Mouse (Mus musculus) urinary bladder, adult 2 months (tissue): Measurements from ENCODE around the gene Tm6sf1. TPM values are rescaled to one million over a fixed set of nuclear protein-coding genes. Genes with fewer than 3 reads are reported as not detected.
"Not testable (repeated sequence)": the region's sequence is repeated elsewhere in the genome, so short reads cannot be mapped to it uniquely, and the experiment has no call there.

Experiments
- DNase-seq: peaks from one replicate; pipeline ENCODE4 v3.0.0; 2022; ENCODE audit warnings: low spot score
- polyA plus RNA-seq: library from polyadenylated mRNA; depleted of rRNA; stranded (reverse); fragments of >200 nt; gene quantifications from 2 replicates; pipeline ENCODE4 v1.2.3, GENCODE M21; 2012; rRNA removed

Tm6sf1 gene
- polyA plus RNA-seq: 15.2 and 21.4 TPM in 2 replicates

- no peak for DNase-seq
Measured at GRCm38 (mm10) chr7:81858968-81859721, at the start of gene Tm6sf1. Gene Tm6sf1, plus strand, starts transcription at chr7:81859001.

GRCm38 (mm10) chr7:81824906-81825305 lies 33.9 kb upstream of the Tm6sf1 start:
- no peak for DNase-seq

DNA sequence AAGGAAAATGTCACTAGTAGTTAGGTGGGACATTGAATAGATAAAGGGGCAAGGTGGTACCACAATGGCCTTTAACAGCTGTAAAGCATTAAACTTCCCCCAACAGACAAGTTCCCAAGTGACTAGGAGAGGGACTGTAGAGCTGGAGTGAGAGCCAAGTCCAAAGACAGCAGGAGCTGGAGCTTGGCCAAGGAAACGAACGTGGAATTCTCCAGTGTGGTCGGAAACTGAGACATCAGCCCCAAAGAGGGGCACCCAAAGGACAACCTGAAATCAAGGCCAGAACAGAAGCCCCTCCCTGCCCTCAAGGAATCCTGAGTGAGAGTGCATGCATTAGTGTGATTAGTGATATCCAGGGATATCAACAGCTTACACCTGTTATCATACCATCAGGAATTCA lies 33.4 kb upstream of the Tm6sf1 start:
- DNase-seq: no peak

- no peak for DNase-seq
Measured at GRCm38 (mm10) chr7:81827806-81828667, 30.8 kb upstream of the Tm6sf1 start.

DNA sequence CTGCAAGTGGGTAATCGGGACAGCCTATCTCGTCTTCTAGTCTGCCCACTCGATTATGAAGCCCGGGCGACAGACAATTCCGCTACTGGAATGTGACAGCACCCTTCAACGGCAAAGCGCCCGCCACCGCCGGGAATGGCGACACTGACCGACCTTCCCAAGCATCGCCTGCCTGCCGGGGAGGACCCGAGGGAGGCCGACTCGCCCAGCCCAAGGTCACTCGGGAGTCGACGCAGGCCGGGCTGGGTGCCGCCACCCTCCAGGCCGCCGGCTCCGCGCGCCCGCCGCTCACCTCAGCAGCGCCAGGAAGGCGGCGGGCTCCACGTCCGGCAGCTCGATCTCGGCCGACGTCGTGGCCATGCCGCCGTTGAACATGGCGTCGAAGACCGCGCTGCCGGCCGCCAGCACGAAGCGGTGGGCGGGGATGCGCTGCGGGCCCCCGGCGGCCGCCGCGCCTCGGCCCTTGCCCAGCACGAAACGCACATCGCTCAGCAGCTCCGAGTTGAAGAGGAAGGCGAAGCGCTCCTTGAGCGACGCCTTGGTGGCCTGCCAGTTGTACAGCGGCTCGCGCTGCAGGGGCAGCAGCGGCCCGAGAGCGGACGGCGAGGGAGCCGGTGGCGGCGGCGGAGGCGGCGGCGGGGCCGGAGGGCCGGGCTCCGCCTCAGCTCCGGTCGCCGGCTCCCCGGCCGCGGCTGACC lies 30.0 kb upstream of the Tm6sf1 start:
- DNase-seq: peak; percentile 52

DNA sequence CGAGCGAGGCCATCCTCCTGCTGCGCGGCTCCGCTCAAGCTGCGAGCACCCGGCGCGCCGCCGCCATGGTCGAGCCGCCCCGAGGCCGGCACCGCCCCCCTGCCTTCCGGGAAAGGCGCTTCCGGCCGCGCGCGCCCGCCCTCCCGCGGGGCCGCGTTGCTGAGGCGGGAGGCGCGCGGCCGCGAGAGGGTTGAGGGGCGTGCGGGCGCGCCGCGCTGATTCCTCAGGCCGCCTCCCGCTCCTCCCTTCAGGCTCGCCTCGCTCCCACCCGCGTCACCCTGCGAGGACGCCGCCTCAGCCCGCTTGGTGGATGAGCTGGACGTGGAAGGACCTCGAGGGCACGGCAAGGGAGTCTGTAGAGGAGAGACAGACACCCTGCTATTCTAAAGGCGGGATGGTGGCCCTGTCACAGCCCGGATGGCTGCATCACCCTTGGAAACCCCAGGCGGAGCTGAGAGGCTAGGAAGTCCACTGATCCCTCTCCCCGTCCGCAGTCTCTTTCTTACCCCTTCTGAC lies 29.4 kb upstream of the Tm6sf1 start, which contains the start of gene Btbd1:
Gene Btbd1 (minus strand): TSS at position 53 of the 516 bp plus-strand sequence.
- peak; percentile 80 for DNase-seq

- DNase-seq: no peak
Measured at GRCm38 (mm10) chr7:81834847-81835246, 24.0 kb upstream of the Tm6sf1 start.

DNA sequence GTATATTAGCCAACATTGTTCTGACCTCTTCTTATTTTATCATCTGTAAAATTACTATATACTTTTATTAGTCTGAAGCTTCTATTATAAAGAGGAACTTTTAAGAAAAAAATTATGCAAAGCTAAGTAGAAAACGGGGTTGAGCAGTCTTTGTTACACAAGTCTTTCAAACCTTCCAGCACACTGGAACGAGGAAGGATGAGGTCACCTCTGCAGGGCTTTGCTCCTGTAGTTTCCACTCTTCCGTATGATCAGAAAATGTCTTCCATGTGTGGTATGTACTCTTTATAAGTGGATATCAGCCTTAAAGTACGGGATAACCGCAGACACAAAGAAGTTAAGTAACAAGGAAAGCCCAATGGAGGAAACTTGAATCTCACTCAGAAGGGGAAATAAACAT lies 23.4 kb upstream of the Tm6sf1 start:
- no peak for DNase-seq

GRCm38 (mm10) chr7:81837771-81838170 lies 21.0 kb upstream of the Tm6sf1 start:
- not testable (repeated sequence) for DNase-seq

- DNase-seq: no peak
Measured at GRCm38 (mm10) chr7:81839746-81840145, 19.1 kb upstream of the Tm6sf1 start.

DNA sequence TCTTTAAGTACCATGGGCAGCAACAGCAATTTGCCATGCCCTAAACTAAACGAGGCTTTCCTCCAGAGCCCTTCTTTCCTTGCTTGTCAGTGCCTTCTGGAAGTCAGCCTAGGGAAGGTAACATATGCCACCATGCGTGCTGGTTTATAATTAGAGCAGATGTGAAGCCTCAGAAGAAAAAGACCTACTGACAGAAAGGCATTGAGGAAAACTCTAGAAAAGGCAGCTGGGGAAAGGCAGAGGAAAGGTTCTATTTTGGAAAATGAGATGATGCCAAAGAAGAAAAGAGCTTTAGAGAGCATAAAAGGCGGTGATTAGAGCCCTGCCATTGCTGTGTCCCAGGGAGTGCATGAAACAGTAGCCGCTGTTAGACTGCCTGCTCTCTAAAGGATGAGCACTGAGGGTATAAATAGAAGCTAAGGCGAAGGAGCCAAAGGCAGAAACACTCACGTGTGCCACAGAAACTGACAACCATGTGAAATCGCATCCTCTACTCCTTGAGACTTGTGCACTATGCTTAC lies 18.1 kb upstream of the Tm6sf1 start:
- DNase-seq: no peak

GRCm38 (mm10) chr7:81841439-81841838 lies 17.4 kb upstream of the Tm6sf1 start:
- DNase-seq: no peak

- no peak for DNase-seq
Measured at GRCm38 (mm10) chr7:81842141-81842540, 16.7 kb upstream of the Tm6sf1 start.

- no peak for DNase-seq
Measured at GRCm38 (mm10) chr7:81842998-81843397, 15.8 kb upstream of the Tm6sf1 start.

DNA sequence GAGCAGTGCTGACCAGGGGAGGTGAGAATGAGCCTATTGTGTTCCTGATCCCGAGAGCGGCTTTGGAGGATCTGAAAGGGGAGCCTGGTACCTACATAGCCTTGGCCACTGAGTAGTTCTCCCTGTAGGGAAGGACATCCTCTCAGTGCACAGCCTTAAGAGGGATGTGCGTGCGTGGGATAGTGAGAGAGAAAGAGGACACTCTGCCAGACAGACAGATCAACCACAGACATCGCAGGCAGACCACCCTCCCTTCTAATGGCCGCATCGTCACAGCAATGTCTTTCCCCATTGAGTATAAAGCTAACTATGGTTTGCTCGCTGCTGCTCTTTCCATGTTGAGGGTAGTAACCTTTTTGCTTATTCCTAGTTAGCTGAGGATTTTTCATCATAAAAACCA lies 14.9 kb upstream of the Tm6sf1 start:
- DNase-seq: no peak

DNA sequence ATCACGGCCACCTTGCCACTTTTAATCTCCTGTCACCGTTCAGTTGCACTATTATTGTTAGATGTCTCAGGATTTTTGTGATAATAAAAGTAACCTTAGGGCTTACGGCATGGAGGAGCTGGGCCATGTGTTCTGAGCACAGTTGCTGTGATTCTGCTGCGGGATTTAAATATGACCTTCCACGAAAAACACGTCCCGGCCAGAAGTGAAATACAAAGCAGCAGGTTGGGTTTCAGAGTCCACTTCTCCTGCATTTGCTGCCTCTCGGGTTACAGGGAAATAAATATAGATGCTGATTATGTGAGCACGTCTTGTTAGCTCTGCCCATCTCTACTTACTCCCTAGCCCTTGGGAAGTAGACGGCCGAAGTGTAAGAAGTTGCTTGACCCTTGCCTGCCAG lies 14.0 kb upstream of the Tm6sf1 start:
- DNase-seq: no peak

DNA sequence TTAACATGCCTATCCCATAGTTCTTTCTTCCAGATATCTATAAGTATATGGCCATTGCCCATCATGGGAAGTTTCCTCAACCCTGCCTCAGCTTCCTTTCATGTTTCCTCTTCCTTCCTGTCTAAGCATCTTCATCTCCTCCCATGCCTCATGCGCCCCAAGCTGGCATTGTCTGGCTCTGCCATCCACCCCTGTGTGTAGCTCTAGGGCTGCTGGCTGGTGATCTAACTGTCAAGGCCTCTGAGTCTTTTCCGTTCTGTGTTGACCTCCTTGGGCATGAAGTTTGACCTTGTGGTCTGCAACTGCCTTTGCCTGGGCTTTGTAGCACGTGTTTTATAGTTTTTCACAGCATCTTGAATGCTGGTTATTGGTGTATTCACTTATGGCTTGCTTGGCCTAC lies 13.5 kb upstream of the Tm6sf1 start:
- no peak for DNase-seq

DNA sequence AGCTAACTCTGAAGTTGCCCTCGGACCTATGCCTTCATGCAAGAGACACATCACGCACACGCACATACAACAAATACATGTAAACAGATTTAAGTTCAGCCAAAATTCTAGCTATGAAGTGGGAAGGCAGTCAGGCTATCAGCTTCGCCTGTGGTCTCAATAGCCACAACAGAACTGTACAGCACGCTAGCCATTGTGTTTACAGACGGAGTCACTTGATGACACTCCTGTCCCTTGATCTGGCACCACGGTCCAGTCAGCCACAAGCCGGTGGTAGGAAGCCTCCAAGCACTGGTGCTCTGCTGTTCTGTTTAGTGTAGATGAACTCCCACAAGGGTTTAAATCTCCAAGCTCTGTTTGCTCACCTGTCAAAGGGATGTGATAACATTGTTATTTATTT lies 12.8 kb upstream of the Tm6sf1 start:
- no peak for DNase-seq

DNA sequence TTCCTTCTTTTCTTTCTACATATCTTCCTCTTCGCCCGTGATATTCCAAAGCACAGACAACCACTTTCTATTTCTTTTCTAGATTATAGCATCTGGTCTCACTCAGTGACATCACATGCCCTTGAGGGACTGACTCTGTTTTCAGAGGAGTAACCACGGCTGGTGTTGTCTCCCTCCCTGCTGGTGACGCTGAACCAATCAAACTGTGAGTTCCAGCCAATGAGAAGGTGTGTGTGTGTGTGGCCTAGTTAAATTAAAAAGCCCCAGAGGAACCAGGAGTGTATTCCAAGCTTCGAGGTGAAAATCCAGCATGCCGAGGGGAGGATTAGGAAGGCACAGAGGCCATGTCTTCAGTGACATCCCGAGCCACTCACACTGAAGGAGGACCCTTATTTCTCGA lies 11.8 kb upstream of the Tm6sf1 start:
- DNase-seq: no peak

- DNase-seq: no peak
Measured at GRCm38 (mm10) chr7:81847777-81848176, 11.0 kb upstream of the Tm6sf1 start.

DNA sequence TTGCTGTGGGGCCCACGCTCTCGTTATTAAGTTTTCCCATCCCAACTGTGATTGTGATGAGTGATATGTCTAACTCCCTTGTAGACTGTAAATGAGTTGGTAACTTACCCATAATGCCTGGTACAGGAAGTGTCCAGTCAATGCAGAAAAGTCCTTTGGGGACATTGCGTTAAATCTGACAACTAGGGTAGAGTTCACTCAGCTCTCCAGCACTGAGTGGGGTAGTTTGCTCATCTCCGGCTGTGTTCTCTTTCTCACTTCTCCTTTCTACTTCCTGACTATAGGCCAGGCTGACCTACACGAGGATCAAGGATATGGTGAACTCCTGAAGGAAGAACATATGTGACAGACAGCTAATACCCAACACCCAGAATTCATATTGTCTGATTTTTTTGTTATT lies 9.6 kb upstream of the Tm6sf1 start:
- no peak for DNase-seq

DNA sequence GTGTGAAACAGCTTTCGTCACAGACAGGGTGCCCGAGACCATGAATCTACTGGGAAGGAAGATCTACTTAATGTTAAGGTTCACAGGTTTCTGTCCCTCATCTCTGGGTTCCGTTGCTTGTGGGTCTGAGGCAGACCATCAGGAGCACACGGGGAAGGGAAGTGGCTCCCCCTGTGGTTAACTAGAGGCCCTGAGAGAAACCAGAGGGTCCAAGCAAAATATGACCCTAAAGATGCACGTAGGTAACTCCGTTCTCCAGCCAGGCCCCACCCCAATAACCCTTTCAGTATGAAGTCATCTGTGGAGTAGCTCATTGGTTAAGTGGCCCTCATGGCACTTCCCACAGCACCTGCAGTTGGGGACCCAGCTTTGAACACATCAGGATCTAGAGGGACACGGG lies 9.2 kb upstream of the Tm6sf1 start:
- DNase-seq: no peak
